Mouse (Mus musculus) heart, postnatal 4 days (tissue): ENCODE results near the gene Chrna1. TPM values are rescaled to one million over a fixed set of nuclear protein-coding genes. Genes with fewer than 3 reads are reported as not detected.

Experiments
- DNase-seq: peaks from one replicate; pipeline ENCODE4 v3.0.0; 2021
- total RNA-seq, 2 experiments: library from RNA; stranded (reverse); gene quantifications; 2 replicates each; pipeline ENCODE4 v1.2.3; 2021

Chrna1 gene
- total RNA-seq, 2 experiments from 2014 or later, result 0.14 TPM; not detected in 1

DNA sequence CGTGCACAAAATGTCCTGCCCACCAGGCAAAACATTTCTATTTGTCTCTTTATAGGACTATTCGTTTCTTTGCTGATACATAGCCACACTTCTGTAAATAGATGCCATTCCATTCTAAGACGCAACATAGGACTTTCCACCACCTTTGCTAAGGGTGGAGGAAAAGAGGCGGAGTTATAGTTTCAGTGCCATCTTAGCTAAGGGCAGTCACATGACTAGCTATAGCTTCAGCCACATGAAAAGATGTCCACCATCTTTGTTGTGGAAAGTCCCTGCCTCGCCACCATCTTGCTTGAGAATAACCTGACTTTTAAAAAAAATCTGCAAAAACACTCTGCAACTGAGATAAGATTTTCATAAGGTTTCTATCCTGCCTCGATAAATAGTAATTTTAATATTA, 66.0 kb downstream of the Chrna1 start:
- DNase-seq, result no peak

Other genes with a start within 250 kb of the Chrna1 start
- 1 to 10 TPM; 7.6 TPM for gene Gpr155, start 193.8 kb downstream of the Chrna1 start, total RNA-seq
- gene Wipf1, start 50.6 kb downstream of the Chrna1 start, total RNA-seq, result 10 to 100 TPM; 19.0 to 20.8 TPM
- 10 to 100 TPM; 77.7 to 79.8 TPM for gene Chn1, start 195.0 kb upstream of the Chrna1 start, total RNA-seq